Mouse (Mus musculus): ENCODE data around the gene Otud7a. TPM values are rescaled to one million over a fixed set of nuclear protein-coding genes. Genes with fewer than 3 reads are reported as not detected.

Otud7a gene
- polyA plus RNA-seq, 1 experiment = 0.20 TPM

- H3K36me3 ChIP-seq (ENCODE audit: control insufficient read depth, insufficient read depth, low read length) = no peaks in the 10 kb centered on the region
- H3K4me1 ChIP-seq (ENCODE audit: control insufficient read depth, insufficient read depth, insufficient read length) = no peaks in the 10 kb centered on the region
- TF ChIP-seq POLR2A (IDR thresholded peaks at IDR 0.05; ENCODE audit: low read depth, low read length) = no peak
- no peak for TF ChIP-seq CTCF (IDR thresholded peaks at IDR 0.05; ENCODE audit: extremely low read depth, insufficient read depth, insufficient read length, insufficient replicate concordance)
- H3K27me3 ChIP-seq (ENCODE audit: control insufficient read depth, insufficient read depth, low read length) = no peaks in the 10 kb centered on the region
- 92% methylated on average over 6 of the region's 6 CpGs for WGBS
- H3K4me3 ChIP-seq (ENCODE audit: extremely low read depth, insufficient read depth, insufficient read length) = no peak overlapping the region
- no peak for DNase-seq (ENCODE audit: low read depth in 1 of 2, low spot score in 2 of 2)
- no peak overlapping the region for H3K27ac ChIP-seq (ENCODE audit: insufficient read depth, low read length)
These were observed 22.2 kb downstream of the Otud7a start for GRCm38 (mm10) chr7:63466729-63467128.

- H3K4me1 ChIP-seq (ENCODE audit: control insufficient read depth, insufficient read depth, insufficient read length) = no peaks in the 10 kb centered on the region
- WGBS = 70% methylated on average over 3 of the region's 3 CpGs
These were observed 23.7 kb downstream of the Otud7a start for GRCm38 (mm10) chr7:63468258-63468657.

GRCm38 (mm10) chr7:63483091-63483490 is 38.5 kb downstream of the Otud7a start:
- DNase-seq (ENCODE audit: low read depth in 1 of 2, low spot score in 2 of 2) = no peak
- Histone ChIP-seq H3K4me1 (ENCODE audit: control insufficient read depth, insufficient read depth, insufficient read length) (no peaks in the 10 kb centered on the region), H3K4me3 (ENCODE audit: extremely low read depth, insufficient read depth, insufficient read length) (no peak overlapping the region), H3K27ac (ENCODE audit: insufficient read depth, low read length) (no peak overlapping the region), H3K36me3 (ENCODE audit: control insufficient read depth, insufficient read depth, low read length) (no peaks in the 10 kb centered on the region), H3K27me3 (ENCODE audit: control insufficient read depth, insufficient read depth, low read length) (no peaks in the 10 kb centered on the region)
- WGBS = 90% methylated on average over 2 of the region's 2 CpGs
- TF ChIP-seq CTCF (IDR thresholded peaks at IDR 0.05; ENCODE audit: extremely low read depth, insufficient read depth, insufficient read length, insufficient replicate concordance) (no peak), POLR2A (IDR thresholded peaks at IDR 0.05; ENCODE audit: low read depth, low read length) (no peak)

More at GRCm38 (mm10) chr7:63468258-63468657, 23.7 kb downstream of the Otud7a start:
- TF ChIP-seq CTCF (IDR thresholded peaks at IDR 0.05; ENCODE audit: extremely low read depth, insufficient read depth, insufficient read length, insufficient replicate concordance) = no peak
- TF ChIP-seq POLR2A (IDR thresholded peaks at IDR 0.05; ENCODE audit: low read depth, low read length) = no peak
- DNase-seq (ENCODE audit: low read depth in 1 of 2, low spot score in 2 of 2) = no peak
- Histone ChIP-seq H3K27ac (ENCODE audit: insufficient read depth, low read length) (no peak overlapping the region), H3K36me3 (ENCODE audit: control insufficient read depth, insufficient read depth, low read length) (no peaks in the 10 kb centered on the region), H3K4me3 (ENCODE audit: extremely low read depth, insufficient read depth, insufficient read length) (no peak overlapping the region), H3K27me3 (ENCODE audit: control insufficient read depth, insufficient read depth, low read length) (no peaks in the 10 kb centered on the region)

- DNase-seq (ENCODE audit: low read depth in 1 of 2, low spot score in 2 of 2) = no peak
- no peaks in the 10 kb centered on the region for H3K36me3 ChIP-seq (ENCODE audit: control insufficient read depth, insufficient read depth, low read length)
- no peaks in the 10 kb centered on the region for H3K4me1 ChIP-seq (ENCODE audit: control insufficient read depth, insufficient read depth, insufficient read length)
- 82% methylated on average over 9 of the region's 9 CpGs for WGBS
- no peaks in the 10 kb centered on the region for H3K27me3 ChIP-seq (ENCODE audit: control insufficient read depth, insufficient read depth, low read length)
- no peak overlapping the region for H3K27ac ChIP-seq (ENCODE audit: insufficient read depth, low read length)
- no peak for TF ChIP-seq POLR2A (IDR thresholded peaks at IDR 0.05; ENCODE audit: low read depth, low read length)
- TF ChIP-seq CTCF (IDR thresholded peaks at IDR 0.05; ENCODE audit: extremely low read depth, insufficient read depth, insufficient read length, insufficient replicate concordance) = no peak
- H3K4me3 ChIP-seq (ENCODE audit: extremely low read depth, insufficient read depth, insufficient read length) = no peak overlapping the region
These were observed 52.5 kb downstream of the Otud7a start for GRCm38 (mm10) chr7:63497051-63497547.

GRCm38 (mm10) chr7:63504202-63504601 is 59.7 kb downstream of the Otud7a start:
- DNase-seq (ENCODE audit: low read depth in 1 of 2, low spot score in 2 of 2) = no peak
- WGBS = 25% methylated on average over 2 of the region's 2 CpGs
- no peak overlapping the region for H3K27ac ChIP-seq (ENCODE audit: insufficient read depth, low read length)
- no peaks in the 10 kb centered on the region for H3K4me1 ChIP-seq (ENCODE audit: control insufficient read depth, insufficient read depth, insufficient read length)
- H3K4me3 ChIP-seq (ENCODE audit: extremely low read depth, insufficient read depth, insufficient read length) = no peak overlapping the region
- no peaks in the 10 kb centered on the region for H3K27me3 ChIP-seq (ENCODE audit: control insufficient read depth, insufficient read depth, low read length)
- no peaks in the 10 kb centered on the region for H3K36me3 ChIP-seq (ENCODE audit: control insufficient read depth, insufficient read depth, low read length)
- TF ChIP-seq CTCF (IDR thresholded peaks at IDR 0.05; ENCODE audit: extremely low read depth, insufficient read depth, insufficient read length, insufficient replicate concordance) (no peak), POLR2A (IDR thresholded peaks at IDR 0.05; ENCODE audit: low read depth, low read length) (no peak)

- Histone ChIP-seq H3K4me3 (ENCODE audit: extremely low read depth, insufficient read depth, insufficient read length) (no peak overlapping the region), H3K36me3 (ENCODE audit: control insufficient read depth, insufficient read depth, low read length) (no peaks in the 10 kb centered on the region), H3K4me1 (ENCODE audit: control insufficient read depth, insufficient read depth, insufficient read length) (no peaks in the 10 kb centered on the region), H3K27me3 (ENCODE audit: control insufficient read depth, insufficient read depth, low read length) (no peaks in the 10 kb centered on the region), H3K27ac (ENCODE audit: insufficient read depth, low read length) (no peak overlapping the region)
- TF ChIP-seq POLR2A (IDR thresholded peaks at IDR 0.05; ENCODE audit: low read depth, low read length) = no peak
- no peak for TF ChIP-seq CTCF (IDR thresholded peaks at IDR 0.05; ENCODE audit: extremely low read depth, insufficient read depth, insufficient read length, insufficient replicate concordance)
- DNase-seq (ENCODE audit: low read depth in 1 of 2, low spot score in 2 of 2) = no peak
- WGBS = 96% methylated on average over 2 of the region's 2 CpGs
These were observed 63.5 kb downstream of the Otud7a start for GRCm38 (mm10) chr7:63508079-63508478.

GRCm38 (mm10) chr7:63509825-63510224 is 65.3 kb downstream of the Otud7a start:
- TF ChIP-seq POLR2A (IDR thresholded peaks at IDR 0.05; ENCODE audit: low read depth, low read length) = no peak
- TF ChIP-seq CTCF (IDR thresholded peaks at IDR 0.05; ENCODE audit: extremely low read depth, insufficient read depth, insufficient read length, insufficient replicate concordance) = no peak
- Histone ChIP-seq H3K4me3 (ENCODE audit: extremely low read depth, insufficient read depth, insufficient read length) (no peak overlapping the region), H3K4me1 (ENCODE audit: control insufficient read depth, insufficient read depth, insufficient read length) (no peaks in the 10 kb centered on the region), H3K27ac (ENCODE audit: insufficient read depth, low read length) (no peak overlapping the region), H3K27me3 (ENCODE audit: control insufficient read depth, insufficient read depth, low read length) (no peaks in the 10 kb centered on the region), H3K36me3 (ENCODE audit: control insufficient read depth, insufficient read depth, low read length) (no peaks in the 10 kb centered on the region)
- 66% methylated on average over 1 of the region's 1 CpGs for WGBS
- DNase-seq (ENCODE audit: low read depth in 1 of 2, low spot score in 2 of 2) = no peak
